Mouse (Mus musculus): Measurements from ENCODE around the gene Tnfaip1. TPM values are rescaled to one million over a fixed set of nuclear protein-coding genes. Genes with fewer than 3 reads are reported as not detected.
"Not testable (repeated sequence)": the region's sequence is repeated elsewhere in the genome, so short reads cannot be mapped to it uniquely, and the experiment has no call there.

Tnfaip1 gene
- total RNA-seq, 2 experiments from 2014 or later, result 38.5 to 39.0 TPM

- DNase-seq (ENCODE audit: low spot score in 2 of 2), result no peak
- intact Hi-C loops (cut with DNase I), result no loop called here
Observed at GRCm38 (mm10) chr11:78544449-78545111, 8.4 kb upstream of the Tnfaip1 start.

- intact Hi-C loops (cut with DNase I), result no loop called here
- DNase-seq (ENCODE audit: low spot score in 2 of 2), result no peak
Observed at GRCm38 (mm10) chr11:78540358-78540757, 4.2 kb upstream of the Tnfaip1 start.

- no peak for DNase-seq (ENCODE audit: low spot score in 2 of 2)
Observed at GRCm38 (mm10) chr11:78536690-78537084, 555 bp upstream of the Tnfaip1 start.

GRCm38 (mm10) chr11:78535376-78536079 is 604 bp downstream of the Tnfaip1 start:
- peak in 1 of 2 experiments; percentile 39 for DNase-seq (ENCODE audit: low spot score in 2 of 2)
- intact Hi-C loops (cut with DNase I), result loop anchor here (1.0 kb wide), 2 partner anchors 15 to 23 kb away; partner anchors contain the start of genes Poldip2, Tmem199 and Tmem97

More at GRCm38 (mm10) chr11:78536690-78537084, 555 bp upstream of the Tnfaip1 start:
- intact Hi-C loops (cut with DNase I), result loop anchor here (1.0 kb wide), 2 partner anchors 14 to 24 kb away; partner anchors contain the start of genes Poldip2, Tmem199 and Tmem97

- intact Hi-C loops (cut with DNase I), result no loop called here
- no peak for DNase-seq (ENCODE audit: low spot score in 2 of 2)
Observed at GRCm38 (mm10) chr11:78534516-78534915, 1.6 kb downstream of the Tnfaip1 start.

GRCm38 (mm10) chr11:78531515-78531914 is 4.6 kb downstream of the Tnfaip1 start:
- intact Hi-C loops (cut with DNase I); DNase-seq (ENCODE audit: low spot score in 2 of 2): not testable (repeated sequence)

GRCm38 (mm10) chr11:78531046-78531445 is 5.1 kb downstream of the Tnfaip1 start:
- intact Hi-C loops (cut with DNase I), result no loop called here
- DNase-seq (ENCODE audit: low spot score in 2 of 2), result no peak

GRCm38 (mm10) chr11:78530001-78530400 is 6.1 kb downstream of the Tnfaip1 start:
- DNase-seq (ENCODE audit: low spot score in 2 of 2), result no peak
- intact Hi-C loops (cut with DNase I), result no loop called here

GRCm38 (mm10) chr11:78528714-78529113 is 7.4 kb downstream of the Tnfaip1 start:
- DNase-seq (ENCODE audit: low spot score in 2 of 2), result no peak
- intact Hi-C loops (cut with DNase I), result no loop called here

GRCm38 (mm10) chr11:78524838-78525237 is 11.3 kb downstream of the Tnfaip1 start:
- DNase-seq (ENCODE audit: low spot score in 2 of 2), result no peak

GRCm38 (mm10) chr11:78523241-78523955 is 12.7 kb downstream of the Tnfaip1 start:
- no peak for DNase-seq (ENCODE audit: low spot score in 2 of 2)
- intact Hi-C loops (cut with DNase I), result no loop called here

More at GRCm38 (mm10) chr11:78524838-78525237, 11.3 kb downstream of the Tnfaip1 start:
- intact Hi-C loops (cut with DNase I), result no loop called here

GRCm38 (mm10) chr11:78522481-78522997 is 13.6 kb downstream of the Tnfaip1 start:
- intact Hi-C loops (cut with DNase I), result no loop called here
- peak in 1 of 2 experiments; percentile 36 for DNase-seq (ENCODE audit: low spot score in 2 of 2)

GRCm38 (mm10) chr11:78521880-78522279 is 14.3 kb downstream of the Tnfaip1 start:
- no peak for DNase-seq (ENCODE audit: low spot score in 2 of 2)
- intact Hi-C loops (cut with DNase I), result no loop called here

GRCm38 (mm10) chr11:78518931-78519330 is 17.2 kb downstream of the Tnfaip1 start:
- intact Hi-C loops (cut with DNase I), result no loop called here

GRCm38 (mm10) chr11:78515549-78516325 is 20.4 kb downstream of the Tnfaip1 start:
- intact Hi-C loops (cut with DNase I), result no loop called here
- no peak for DNase-seq (ENCODE audit: low spot score in 2 of 2)

More at GRCm38 (mm10) chr11:78518931-78519330, 17.2 kb downstream of the Tnfaip1 start:
- DNase-seq (ENCODE audit: low spot score in 2 of 2), result no peak

GRCm38 (mm10) chr11:78513106-78513790 is 22.9 kb downstream of the Tnfaip1 start:
- intact Hi-C loops (cut with DNase I), result no loop called here
- DNase-seq (ENCODE audit: low spot score in 2 of 2), result no peak

GRCm38 (mm10) chr11:78512025-78512957 is 23.8 kb downstream of the Tnfaip1 start, which contains the start of the genes Tmem199 and Poldip2:
Gene Tmem199 (minus strand): TSS chr11:78512172.
Gene Poldip2 (plus strand): TSS chr11:78512193.
- intact Hi-C loops (cut with DNase I), result loop anchor here (1.0 kb wide), 2 partner anchors 15 to 24 kb away; partner anchors contain the start of genes Ift20, Sarm1 and Tnfaip1
- DNase-seq (ENCODE audit: low spot score in 2 of 2), result peak; percentile 90 to 94

Data from left cerebral cortex, postnatal 25 days (tissue).